16 mouse cellular contexts compared by ENCODE assay signal in the genomic region with DNA sequence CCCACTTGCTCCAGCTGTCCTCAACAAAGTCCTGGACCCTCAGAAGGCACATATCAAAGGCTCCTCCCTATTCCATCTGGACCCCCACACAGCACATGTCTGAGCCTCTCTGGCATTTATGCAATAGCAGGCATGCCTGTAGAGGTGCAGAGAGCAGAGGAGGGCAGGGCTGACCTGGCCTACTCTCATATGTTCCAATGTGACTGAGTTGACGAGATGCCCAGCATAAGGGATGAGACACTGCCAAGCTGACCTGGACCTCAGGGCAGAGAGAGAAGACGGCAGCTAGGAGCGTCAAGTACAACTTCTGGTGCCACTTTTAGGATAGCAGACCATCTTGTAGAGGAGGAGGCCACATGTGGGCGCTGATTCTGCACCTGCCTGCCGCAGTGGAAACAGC.
"Had no signal": no experiment of that assay in that cellular context is flagged by ENCODE, and none has a peak within 500 bp of the region (broad histone marks: within the 10 kb centered on the region; RNA-seq: fewer than 3 reads in every experiment).

No protein-coding gene starts in this region.

- H3K27ac ChIP-seq: kidney, postnatal 0 days; layer of hippocampus, adult 2 months; limb, embryonic 13.5 days; liver, embryonic 14.5 days; midbrain, embryonic 15.5 days; neural tube, embryonic 12.5 days; stomach, embryonic 15.5 days had no signal

- H3K36me3 ChIP-seq: midbrain, embryonic 15.5 days had no signal

- H3K9me3 ChIP-seq: limb, embryonic 13.5 days; midbrain, embryonic 15.5 days; neural tube, embryonic 12.5 days; stomach, embryonic 15.5 days had no signal

- DNase-seq: kidney, postnatal 36 days; left cerebral cortex, postnatal 4 days; lung, adult 2 months; lung, postnatal 36 days; right cerebral cortex, postnatal 4 days; thymus, adult 2 months; thymus, postnatal 25 days had no signal

- H3K4me2 ChIP-seq: limb, embryonic 13.5 days; midbrain, embryonic 11.5 days; midbrain, embryonic 15.5 days; neural tube, embryonic 12.5 days; stomach, embryonic 15.5 days had no signal

- H3K4me3 ChIP-seq: layer of hippocampus, adult 2 months; limb, embryonic 13.5 days; midbrain, embryonic 15.5 days; neural tube, embryonic 12.5 days; stomach, embryonic 15.5 days had no signal

- H3K9ac ChIP-seq: limb, embryonic 13.5 days; liver, embryonic 14.5 days; midbrain, embryonic 15.5 days; neural tube, embryonic 12.5 days; stomach, embryonic 15.5 days had no signal

- ATAC-seq: lung, postnatal 0 days; midbrain, embryonic 15.5 days had no signal

- H3K27me3 ChIP-seq: limb, embryonic 13.5 days; midbrain, embryonic 15.5 days; neural tube, embryonic 12.5 days; stomach, embryonic 15.5 days had no signal
